Mouse (Mus musculus): ENCODE data around the gene Spcs2. TPM values are rescaled to one million over a fixed set of nuclear protein-coding genes. Genes with fewer than 3 reads are reported as not detected.
A peak's percentile ranks its signal among the peaks of the same experiment; 100 is the strongest.

The Spcs2 gene
- polyA plus RNA-seq, 1 experiment from 2014 or later = 386 TPM

GRCm38 (mm10) chr7:99858813-99859585, 4.3 kb downstream of the Spcs2 start, which contains the start of gene Xrra1:
Xrra1 (plus strand) TSS chr7:99859116.
- H3K4me3 ChIP-seq (replicated peaks) = peak within 1 kb of the TSS; percentile 88
- WGBS = under 1% methylated on average over 42 of the region's 42 CpGs
- peak within 1 kb of the TSS; percentile 82 for H3K4me2 ChIP-seq
- no peaks in the 10 kb centered on the region for H3K9me3 ChIP-seq
- peaks cover 16% of the 10 kb centered on the region for H3K4me1 ChIP-seq
- peak; percentile 98 for ATAC-seq (ENCODE audit: insufficient read depth, low FRiP score, low read depth)
- H3K9ac ChIP-seq = peak within 1 kb of the TSS; percentile 81
- peak within 1 kb of the TSS; percentile 70; the same call in 1 of the 2 replicates for H3K27ac ChIP-seq
- peaks cover 6% of the 10 kb centered on the region for H3K36me3 ChIP-seq
- H3K27me3 ChIP-seq (replicated peaks) = no peaks in the 10 kb centered on the region

DNA sequence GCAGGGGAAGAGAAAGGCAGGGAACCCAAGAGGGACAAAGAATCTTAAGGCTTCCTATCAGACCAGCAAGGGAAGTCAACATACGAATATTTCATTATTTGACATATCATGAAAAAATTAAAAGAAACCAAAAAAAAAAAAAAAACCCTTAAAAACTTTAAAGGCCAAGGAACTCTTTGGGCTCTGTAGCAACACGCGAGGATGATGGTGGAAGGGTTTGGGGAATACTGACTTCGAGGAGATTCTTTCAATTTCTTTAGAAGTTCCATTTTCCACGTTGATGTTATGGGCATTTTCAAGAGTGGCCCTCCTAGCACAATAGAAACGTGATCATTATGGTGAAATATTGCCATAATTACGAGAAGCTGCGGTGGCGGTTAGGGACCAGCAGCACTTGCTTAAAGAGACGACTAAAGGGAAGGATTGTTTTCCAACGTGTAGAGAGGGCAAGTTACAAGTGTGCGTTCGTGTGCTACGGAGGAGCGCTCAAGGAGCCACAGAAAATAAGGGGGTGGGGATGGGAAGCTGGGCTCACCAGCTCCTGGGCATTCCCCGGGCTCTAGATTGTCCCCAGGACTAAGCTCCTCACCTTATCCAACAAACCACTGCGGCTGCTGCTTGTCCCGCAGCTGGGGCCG, 5.0 kb downstream of the Spcs2 start:
- peak; percentile 41 for ATAC-seq (ENCODE audit: insufficient read depth, low FRiP score, low read depth)
- no peaks in the 10 kb centered on the region for H3K27me3 ChIP-seq (replicated peaks)
- peaks cover 6% of the 10 kb centered on the region for H3K36me3 ChIP-seq
- WGBS = 2% methylated on average over 19 of the region's 19 CpGs
- H3K4me2 ChIP-seq = peak overlapping the region; percentile 82
- peak overlapping the region; percentile 70; the same call in 1 of the 2 replicates for H3K27ac ChIP-seq
- peaks cover 16% of the 10 kb centered on the region for H3K4me1 ChIP-seq
- peak overlapping the region; percentile 88 for H3K4me3 ChIP-seq (replicated peaks)
- peak overlapping the region; percentile 81 for H3K9ac ChIP-seq
- H3K9me3 ChIP-seq = no peaks in the 10 kb centered on the region

DNA sequence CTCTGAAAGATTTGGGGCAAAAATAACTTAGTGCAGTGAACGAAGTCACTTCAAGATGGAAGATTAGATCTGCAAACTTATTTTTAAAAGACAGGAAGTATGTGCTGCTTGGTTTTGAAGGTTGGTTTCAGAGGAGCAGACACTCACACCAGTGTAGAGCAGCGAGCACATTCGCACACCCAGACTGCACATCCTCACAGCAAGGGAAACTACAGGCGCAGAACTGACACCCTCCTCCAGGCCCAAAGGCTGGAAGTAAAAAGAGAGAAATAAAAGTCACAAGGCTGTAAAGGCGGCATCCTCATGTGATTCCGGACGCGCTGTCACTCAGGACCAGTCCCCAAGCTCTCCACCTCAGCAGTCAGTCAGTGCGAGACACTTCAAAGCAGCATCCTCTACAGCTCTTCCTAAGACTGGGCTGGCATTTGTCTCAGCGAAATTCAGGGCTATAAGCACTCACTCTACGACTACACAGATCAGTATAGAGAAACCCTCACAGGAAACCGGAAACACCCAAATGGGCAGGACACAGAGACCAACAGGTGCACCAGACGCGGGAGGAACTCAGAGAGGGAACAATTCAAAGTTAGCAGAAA, 6.9 kb downstream of the Spcs2 start:
- peaks cover 12% of the 10 kb centered on the region for H3K36me3 ChIP-seq
- H3K4me2 ChIP-seq = peak overlapping the region; percentile 9; the same call in 1 of the 2 replicates
- no peaks in the 10 kb centered on the region for H3K27me3 ChIP-seq (replicated peaks)
- no peaks in the 10 kb centered on the region for H3K9me3 ChIP-seq
- no peak overlapping the region for H3K4me3 ChIP-seq (replicated peaks)
- peaks cover 16% of the 10 kb centered on the region for H3K4me1 ChIP-seq
- no peak for ATAC-seq (ENCODE audit: insufficient read depth, low FRiP score, low read depth)
- H3K9ac ChIP-seq = no peak overlapping the region
- no peak overlapping the region for H3K27ac ChIP-seq
- WGBS = 85% methylated on average over 14 of the region's 14 CpGs

DNA sequence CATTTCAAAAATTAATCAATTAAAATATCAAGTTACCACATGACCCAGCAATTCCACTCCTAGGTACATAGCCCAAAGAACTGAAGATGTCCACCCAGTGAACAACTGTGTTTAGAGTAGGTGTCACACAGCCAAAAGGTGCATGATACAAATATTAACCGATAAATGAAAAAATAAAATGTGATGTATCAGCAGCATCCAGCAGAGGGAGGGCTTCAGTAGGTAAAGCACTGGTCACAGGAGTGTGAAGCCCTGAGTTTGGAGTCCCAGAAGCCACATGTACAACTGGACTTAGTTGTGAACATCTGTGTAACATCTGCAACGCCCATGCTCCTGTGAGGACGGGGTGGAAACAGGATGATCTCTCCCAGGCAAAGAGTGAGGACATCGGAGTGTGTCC, 9.0 kb downstream of the Spcs2 start:
- Histone ChIP-seq H3K36me3 (peaks cover 12% of the 10 kb centered on the region), H3K27ac (no peak overlapping the region), H3K9ac (no peak overlapping the region), H3K27me3 (replicated peaks) (no peaks in the 10 kb centered on the region), H3K9me3 (no peaks in the 10 kb centered on the region), H3K4me1 (peaks cover 16% of the 10 kb centered on the region), H3K4me2 (no peak overlapping the region), H3K4me3 (replicated peaks) (no peak overlapping the region)
- WGBS = 85% methylated on average over 4 of the region's 4 CpGs
- ATAC-seq (ENCODE audit: insufficient read depth, low FRiP score, low read depth) = no peak

DNA sequence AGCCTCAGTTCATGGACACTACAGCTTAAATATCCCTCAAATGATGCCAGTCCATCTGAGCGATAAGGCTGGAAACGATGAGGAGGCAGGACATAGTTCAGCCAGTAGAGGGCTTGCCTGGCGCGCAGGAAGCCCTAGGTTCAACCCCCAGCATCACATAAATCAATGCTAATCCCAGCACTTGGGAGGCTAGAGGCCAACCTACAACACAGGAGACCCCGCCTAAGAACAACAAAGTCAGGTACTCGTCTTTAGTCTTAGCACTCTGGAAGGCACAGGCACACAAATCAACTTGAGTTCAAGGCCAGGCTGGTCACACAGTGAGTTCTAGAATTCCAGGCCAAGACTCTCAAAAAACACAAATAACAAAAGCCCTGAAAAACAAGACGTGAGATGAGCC, 9.9 kb downstream of the Spcs2 start:
- no peaks in the 10 kb centered on the region for H3K27me3 ChIP-seq (replicated peaks)
- no peak overlapping the region for H3K27ac ChIP-seq
- no peak overlapping the region for H3K4me2 ChIP-seq
- H3K9ac ChIP-seq = no peak overlapping the region
- WGBS = 73% methylated on average over 7 of the region's 7 CpGs
- no peaks in the 10 kb centered on the region for H3K9me3 ChIP-seq
- H3K36me3 ChIP-seq = peaks cover 19% of the 10 kb centered on the region
- no peak for ATAC-seq (ENCODE audit: insufficient read depth, low FRiP score, low read depth)
- H3K4me1 ChIP-seq = peaks cover 13% of the 10 kb centered on the region
- H3K4me3 ChIP-seq (replicated peaks) = no peak overlapping the region

DNA sequence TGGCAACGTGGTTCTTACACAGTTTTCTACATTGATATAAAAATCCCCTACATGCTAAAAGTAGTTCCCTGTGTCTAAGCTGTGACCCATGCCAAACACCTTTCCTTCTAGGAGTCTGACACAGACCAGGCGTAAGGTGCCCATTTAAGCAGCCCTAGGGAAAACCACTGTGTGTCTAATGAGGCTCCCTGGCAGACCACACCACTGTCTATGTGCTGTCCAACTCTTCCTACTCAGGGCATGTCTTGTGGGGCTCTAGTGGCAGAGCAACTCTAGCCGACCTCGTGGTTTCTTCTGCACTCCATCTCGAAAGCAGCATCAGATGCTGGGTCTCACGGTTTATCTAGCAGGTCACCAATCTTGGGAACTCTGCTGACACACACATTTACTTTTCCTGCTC, 11.6 kb downstream of the Spcs2 start:
- peaks cover 30% of the 10 kb centered on the region for H3K36me3 ChIP-seq
- peaks cover 3% of the 10 kb centered on the region; the same call in 1 of the 2 replicates for H3K4me1 ChIP-seq
- no peak for ATAC-seq (ENCODE audit: insufficient read depth, low FRiP score, low read depth)
- H3K9me3 ChIP-seq = no peaks in the 10 kb centered on the region
- no peaks in the 10 kb centered on the region for H3K27me3 ChIP-seq (replicated peaks)
- H3K27ac ChIP-seq = no peak overlapping the region
- H3K4me2 ChIP-seq = no peak overlapping the region
- no peak overlapping the region for H3K9ac ChIP-seq
- WGBS = 83% methylated on average over 6 of the region's 6 CpGs
- H3K4me3 ChIP-seq (replicated peaks) = no peak overlapping the region

GRCm38 (mm10) chr7:99851121-99851520, 12.1 kb downstream of the Spcs2 start:
- no peak overlapping the region for H3K27ac ChIP-seq
- H3K9ac ChIP-seq = no peak overlapping the region
- no peak for ATAC-seq (ENCODE audit: insufficient read depth, low FRiP score, low read depth)
- peaks cover 35% of the 10 kb centered on the region for H3K36me3 ChIP-seq
- no peaks in the 10 kb centered on the region for H3K4me1 ChIP-seq
- no peak overlapping the region for H3K4me3 ChIP-seq (replicated peaks)
- 82% methylated on average over 1 of the region's 1 CpGs for WGBS
- no peaks in the 10 kb centered on the region for H3K9me3 ChIP-seq
- H3K4me2 ChIP-seq = no peak overlapping the region
- no peaks in the 10 kb centered on the region for H3K27me3 ChIP-seq (replicated peaks)

GRCm38 (mm10) chr7:99850534-99850933, 12.7 kb downstream of the Spcs2 start:
- Histone ChIP-seq H3K36me3 (peaks cover 38% of the 10 kb centered on the region), H3K9me3 (no peaks in the 10 kb centered on the region), H3K27me3 (replicated peaks) (no peaks in the 10 kb centered on the region), H3K4me2 (no peak overlapping the region), H3K4me3 (replicated peaks) (no peak overlapping the region), H3K27ac (no peak overlapping the region), H3K4me1 (no peaks in the 10 kb centered on the region), H3K9ac (no peak overlapping the region)
- 91% methylated on average over 5 of the region's 5 CpGs for WGBS
- no peak for ATAC-seq (ENCODE audit: insufficient read depth, low FRiP score, low read depth)

DNA sequence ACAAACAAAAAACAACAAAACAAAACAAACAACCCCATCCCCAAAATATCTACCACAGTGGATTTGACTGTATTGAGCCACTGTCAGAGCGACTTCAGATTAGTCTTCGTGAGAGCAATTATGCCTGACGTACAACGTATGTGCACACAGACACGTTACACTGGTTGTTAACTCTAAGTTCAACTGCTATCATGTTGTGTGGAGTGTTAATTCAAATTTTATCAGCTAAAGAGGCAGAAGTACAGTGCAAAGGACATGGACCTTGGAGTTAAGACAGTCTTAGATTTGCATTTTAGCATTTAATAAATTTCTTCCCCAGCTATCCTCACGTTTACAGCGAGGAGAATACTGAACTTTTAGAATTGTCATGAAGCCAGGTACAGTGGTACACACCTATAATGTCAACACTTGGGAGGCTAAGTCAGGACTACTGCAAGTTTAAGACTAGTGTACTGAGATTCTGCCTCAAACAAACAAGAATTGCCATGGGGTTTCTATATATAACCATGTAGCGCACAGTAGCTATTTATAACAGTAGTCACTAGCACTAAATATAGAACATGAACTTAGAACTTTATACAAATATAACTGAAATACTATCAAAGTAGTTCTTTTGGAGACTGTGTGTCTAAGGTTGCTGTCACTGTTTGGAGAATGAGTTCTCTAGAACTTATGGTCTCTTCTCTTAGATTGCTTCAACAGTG, 17.6 kb downstream of the Spcs2 start:
- ATAC-seq (ENCODE audit: insufficient read depth, low FRiP score, low read depth) = no peak
- Histone ChIP-seq H3K27me3 (replicated peaks) (no peaks in the 10 kb centered on the region), H3K27ac (no peak overlapping the region), H3K9ac (no peak overlapping the region), H3K4me2 (no peak overlapping the region), H3K9me3 (no peaks in the 10 kb centered on the region), H3K4me1 (no peaks in the 10 kb centered on the region), H3K4me3 (replicated peaks) (no peak overlapping the region), H3K36me3 (peaks cover 57% of the 10 kb centered on the region)
- 91% methylated on average over 8 of the region's 8 CpGs for WGBS

- WGBS = 83% methylated on average over 3 of the region's 3 CpGs
- no peak overlapping the region for H3K4me3 ChIP-seq (replicated peaks)
- H3K4me2 ChIP-seq = no peak overlapping the region
- ATAC-seq (ENCODE audit: insufficient read depth, low FRiP score, low read depth) = no peak
- peaks cover 12% of the 10 kb centered on the region for H3K4me1 ChIP-seq
- no peak overlapping the region for H3K9ac ChIP-seq
- H3K27ac ChIP-seq = peak overlapping the region; percentile 64; the same call in 1 of the 2 replicates
- H3K27me3 ChIP-seq (replicated peaks) = no peaks in the 10 kb centered on the region
- no peaks in the 10 kb centered on the region for H3K9me3 ChIP-seq
- peaks cover 31% of the 10 kb centered on the region for H3K36me3 ChIP-seq
These were observed 25.0 kb downstream of the Spcs2 start for GRCm38 (mm10) chr7:99838241-99838640.

- no peak overlapping the region for H3K4me2 ChIP-seq
- peaks cover 12% of the 10 kb centered on the region for H3K4me1 ChIP-seq
- H3K27ac ChIP-seq = peak overlapping the region; percentile 64; the same call in 1 of the 2 replicates
- peaks cover 25% of the 10 kb centered on the region for H3K36me3 ChIP-seq
- WGBS = 58% methylated on average over 6 of the region's 6 CpGs
- ATAC-seq (ENCODE audit: insufficient read depth, low FRiP score, low read depth) = peak; percentile 65; the same call in 1 of the 2 replicates
- H3K9ac ChIP-seq = no peak overlapping the region
- H3K9me3 ChIP-seq = no peaks in the 10 kb centered on the region
- no peak overlapping the region for H3K4me3 ChIP-seq (replicated peaks)
- H3K27me3 ChIP-seq (replicated peaks) = no peaks in the 10 kb centered on the region
These were observed 25.7 kb downstream of the Spcs2 start for GRCm38 (mm10) chr7:99837358-99838071.
